Mouse (Mus musculus): ENCODE results near the gene Lrch3.
"Not testable (repeated sequence)": the region's sequence is repeated elsewhere in the genome, so short reads cannot be mapped to it uniquely, and the experiment has no call there.

Lrch3 gene

GRCm38 (mm10) chr16:32913212-32913611 lies 688 bp upstream of the Lrch3 start:
- no peak for DNase-seq (ENCODE audit: low spot score in 2 of 2)

GRCm38 (mm10) chr16:32915292-32916068 lies 1.6 kb downstream of the Lrch3 start:
- no peak for DNase-seq (ENCODE audit: low spot score in 2 of 2)

DNA sequence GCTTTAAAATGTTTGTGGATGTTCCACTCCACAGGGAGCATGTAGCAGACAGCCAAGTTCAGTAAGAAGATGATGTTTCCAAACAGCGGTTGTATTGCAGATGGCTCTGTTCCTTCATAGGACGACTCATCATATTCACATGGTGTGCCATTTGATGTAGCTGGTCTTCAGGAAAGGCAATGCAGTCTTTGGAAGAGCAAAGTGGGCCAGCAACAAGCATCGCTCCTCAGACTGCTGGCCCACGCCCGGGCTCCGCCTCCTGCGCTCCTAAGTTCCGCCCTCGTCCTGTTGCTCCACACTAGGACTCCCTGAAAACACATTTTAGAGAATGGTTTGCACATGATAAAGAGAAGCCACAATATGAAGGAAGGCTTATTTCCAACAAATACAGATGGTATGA lies 12.7 kb downstream of the Lrch3 start:
- DNase-seq (ENCODE audit: low spot score in 2 of 2), result not testable (repeated sequence)

GRCm38 (mm10) chr16:32927044-32927443 lies 13.1 kb downstream of the Lrch3 start:
- no peak for DNase-seq (ENCODE audit: low spot score in 2 of 2)

GRCm38 (mm10) chr16:32929918-32930317 lies 16.0 kb downstream of the Lrch3 start:
- DNase-seq (ENCODE audit: low spot score in 2 of 2), result no peak

- no peak for DNase-seq (ENCODE audit: low spot score in 2 of 2)
Observed at GRCm38 (mm10) chr16:32934470-32934869, 20.6 kb downstream of the Lrch3 start.

DNA sequence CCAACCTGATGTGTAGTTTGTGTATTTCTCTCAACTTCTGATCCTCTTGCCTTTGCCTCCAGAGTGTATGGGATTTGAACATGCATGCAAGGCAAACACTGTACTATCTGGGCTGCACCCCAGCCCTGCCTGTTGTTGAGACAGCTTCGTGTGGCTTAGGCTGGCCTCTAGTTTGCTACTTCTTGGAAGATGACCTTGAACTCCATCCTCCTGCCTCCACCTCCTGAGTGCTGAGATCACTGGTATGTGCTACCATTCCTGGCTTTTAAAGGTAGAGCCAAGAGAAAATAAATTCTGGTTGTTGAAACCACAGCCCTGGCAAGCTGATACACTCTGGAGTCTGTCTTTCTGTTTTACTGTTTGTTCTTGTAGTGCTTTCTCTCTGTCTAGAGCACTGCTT lies 21.2 kb downstream of the Lrch3 start:
- no peak for DNase-seq (ENCODE audit: low spot score in 2 of 2)

- DNase-seq (ENCODE audit: low spot score in 2 of 2), result no peak
Observed at GRCm38 (mm10) chr16:32937358-32937757, 23.5 kb downstream of the Lrch3 start.

DNA sequence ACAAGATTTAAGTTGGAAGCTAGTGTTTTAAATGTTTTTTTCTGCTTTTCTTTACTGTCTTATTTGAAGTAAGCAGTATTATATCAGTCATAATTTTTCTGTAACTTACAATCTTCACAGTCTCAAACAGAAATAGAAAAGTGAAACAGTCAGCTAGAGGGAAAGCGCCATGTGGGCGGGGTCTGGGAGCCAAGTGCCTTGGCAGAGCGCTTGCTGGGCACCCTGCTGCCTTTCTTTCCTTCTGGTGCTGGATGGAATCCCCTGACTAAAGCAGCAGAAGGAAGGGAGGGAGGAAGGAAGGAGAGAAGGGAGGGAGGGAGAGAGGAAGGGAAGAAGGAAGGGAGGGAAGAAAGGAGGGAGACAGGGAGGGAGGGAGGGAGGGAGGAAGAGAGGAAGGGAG lies 25.4 kb downstream of the Lrch3 start:
- DNase-seq (ENCODE audit: low spot score in 2 of 2), result peak in 1 of 2 experiments; percentile 29

DNA sequence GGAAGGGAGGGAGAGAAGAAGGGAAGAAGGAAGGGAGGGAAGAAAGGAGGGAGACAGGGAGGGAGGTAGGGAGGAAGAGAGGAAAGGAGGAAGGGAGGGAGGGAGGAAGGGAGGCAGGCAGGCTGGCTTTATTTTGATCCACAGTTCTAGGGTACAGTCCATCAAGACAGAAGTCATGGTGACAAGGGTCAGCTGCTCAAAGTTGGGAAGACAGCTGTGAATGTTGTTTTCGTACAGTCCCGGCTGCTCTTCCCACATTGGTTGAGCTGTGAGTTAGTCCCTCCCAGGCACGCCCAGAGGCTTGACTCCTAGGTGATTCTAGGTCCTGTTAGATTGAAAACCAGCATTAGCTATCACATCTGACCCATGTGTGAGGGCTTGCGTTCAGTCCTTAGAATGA lies 25.8 kb downstream of the Lrch3 start:
- DNase-seq (ENCODE audit: low spot score in 2 of 2), result not testable (repeated sequence)

DNA sequence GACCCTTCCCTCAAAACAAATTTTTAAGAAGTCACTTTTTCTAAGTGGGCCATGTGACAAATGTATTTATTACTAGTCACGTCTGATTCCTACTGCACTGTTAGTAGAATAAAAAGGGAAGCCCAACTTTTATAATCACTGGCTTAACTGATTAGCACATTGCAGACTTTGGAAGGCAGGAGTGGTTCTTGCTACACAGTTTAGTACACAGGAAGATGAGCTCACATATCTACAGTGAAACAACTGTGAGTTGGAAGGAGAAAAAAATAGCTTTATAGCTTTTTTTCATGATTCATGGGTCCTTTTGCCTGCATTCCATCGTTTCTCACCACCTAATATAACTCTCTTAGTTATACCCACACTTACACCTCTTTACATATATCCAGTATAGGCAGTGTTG lies 27.3 kb downstream of the Lrch3 start:
- not testable (repeated sequence) for DNase-seq (ENCODE audit: low spot score in 2 of 2)

DNA sequence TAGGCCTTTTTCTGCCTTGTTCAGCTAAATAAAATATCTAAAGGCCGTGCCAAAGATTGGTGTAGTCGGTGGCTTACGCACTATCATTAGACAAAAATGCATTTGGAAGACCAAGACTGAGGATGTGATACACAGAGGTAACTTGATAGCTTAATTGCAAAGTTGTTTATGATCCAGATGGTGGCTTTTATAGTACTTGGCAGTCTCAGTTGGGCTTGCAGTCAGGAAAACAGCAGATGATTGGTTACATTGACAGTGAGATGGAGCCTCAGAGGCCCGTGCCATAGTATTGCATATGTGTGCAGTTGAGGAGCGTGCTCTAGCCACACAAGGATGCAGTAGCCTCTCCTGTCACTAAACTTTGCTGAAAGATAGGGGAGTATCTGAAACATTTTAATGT lies 28.8 kb downstream of the Lrch3 start:
- DNase-seq (ENCODE audit: low spot score in 2 of 2), result no peak

GRCm38 (mm10) chr16:32945379-32945778 lies 31.5 kb downstream of the Lrch3 start:
- no peak for DNase-seq (ENCODE audit: low spot score in 2 of 2)

- no peak for DNase-seq (ENCODE audit: low spot score in 2 of 2)
Observed at GRCm38 (mm10) chr16:32948016-32948415, 34.1 kb downstream of the Lrch3 start.

GRCm38 (mm10) chr16:32948656-32949055 lies 34.8 kb downstream of the Lrch3 start:
- no peak for DNase-seq (ENCODE audit: low spot score in 2 of 2)

- DNase-seq (ENCODE audit: low spot score in 2 of 2), result no peak
Observed at GRCm38 (mm10) chr16:32949281-32949680, 35.4 kb downstream of the Lrch3 start.

DNA sequence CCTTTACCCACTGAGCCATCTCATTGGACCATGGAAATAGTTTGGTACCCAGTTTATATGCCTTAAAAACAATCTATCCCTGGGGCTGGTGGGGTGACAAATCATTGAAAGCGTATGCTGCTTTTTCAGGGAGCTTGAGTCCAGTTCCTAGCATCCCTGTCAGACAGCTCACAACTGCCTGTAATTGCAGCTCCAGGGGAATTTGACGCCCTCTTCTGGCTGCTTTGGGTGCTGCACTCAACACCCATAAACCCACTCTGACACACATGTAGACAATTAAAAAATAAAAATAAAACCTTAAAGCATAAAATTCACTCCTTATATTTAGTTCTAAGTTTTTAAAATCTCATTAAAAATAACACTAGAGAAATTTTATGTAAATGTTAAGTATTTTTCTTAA lies 37.2 kb downstream of the Lrch3 start:
- DNase-seq (ENCODE audit: low spot score in 2 of 2), result no peak

- DNase-seq (ENCODE audit: low spot score in 2 of 2), result no peak
Observed at GRCm38 (mm10) chr16:32953806-32954205, 39.9 kb downstream of the Lrch3 start.

GRCm38 (mm10) chr16:32954304-32954703 lies 40.4 kb downstream of the Lrch3 start:
- no peak for DNase-seq (ENCODE audit: low spot score in 2 of 2)

DNA sequence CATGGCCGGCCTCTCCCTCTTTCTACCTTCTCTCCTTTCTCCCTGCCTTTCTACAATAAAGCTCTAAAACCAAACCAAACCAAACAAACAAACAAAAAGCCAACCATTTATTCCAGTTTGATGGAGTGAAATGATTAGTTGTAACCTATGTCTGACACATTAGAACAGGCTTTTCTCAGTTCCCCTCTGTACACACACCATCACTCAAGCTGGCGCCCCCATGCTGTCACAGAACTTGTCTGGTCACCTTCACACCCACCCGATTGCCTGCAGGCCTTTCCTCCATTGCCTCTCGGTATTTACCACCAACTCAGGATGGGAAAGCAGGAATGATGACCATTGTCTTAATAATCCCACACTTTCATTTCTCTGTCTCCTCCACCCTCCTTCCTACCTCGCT lies 43.0 kb downstream of the Lrch3 start:
- no peak for DNase-seq (ENCODE audit: low spot score in 2 of 2)

DNA sequence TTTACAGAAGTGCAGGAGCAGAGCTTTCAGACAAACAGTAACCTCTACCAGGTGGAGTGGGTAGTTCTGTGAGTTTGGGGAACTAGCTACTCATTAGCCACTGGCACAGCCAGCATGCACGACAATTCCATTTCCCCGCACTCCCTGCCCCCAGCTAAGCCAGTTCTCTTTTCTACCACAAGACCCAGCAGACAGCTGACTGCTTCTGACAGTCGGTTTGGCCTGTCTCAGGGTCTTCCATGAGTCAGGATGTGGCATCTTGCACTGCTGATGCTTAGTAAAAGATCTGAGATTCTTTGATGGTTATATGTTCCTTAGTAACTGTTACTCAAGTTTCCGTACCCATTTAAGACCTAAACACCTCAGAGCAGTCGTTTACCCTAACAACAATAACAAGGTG lies 58.6 kb downstream of the Lrch3 start:
- DNase-seq (ENCODE audit: low spot score in 2 of 2), result no peak

- no peak for DNase-seq (ENCODE audit: low spot score in 2 of 2)
Observed at GRCm38 (mm10) chr16:32973047-32973446, 59.1 kb downstream of the Lrch3 start.

- DNase-seq (ENCODE audit: low spot score in 2 of 2), result no peak
Observed at GRCm38 (mm10) chr16:32980227-32980626, 66.3 kb downstream of the Lrch3 start.

GRCm38 (mm10) chr16:32981405-32981804 lies 67.5 kb downstream of the Lrch3 start:
- DNase-seq (ENCODE audit: low spot score in 2 of 2), result no peak
